In the genomic region with DNA sequence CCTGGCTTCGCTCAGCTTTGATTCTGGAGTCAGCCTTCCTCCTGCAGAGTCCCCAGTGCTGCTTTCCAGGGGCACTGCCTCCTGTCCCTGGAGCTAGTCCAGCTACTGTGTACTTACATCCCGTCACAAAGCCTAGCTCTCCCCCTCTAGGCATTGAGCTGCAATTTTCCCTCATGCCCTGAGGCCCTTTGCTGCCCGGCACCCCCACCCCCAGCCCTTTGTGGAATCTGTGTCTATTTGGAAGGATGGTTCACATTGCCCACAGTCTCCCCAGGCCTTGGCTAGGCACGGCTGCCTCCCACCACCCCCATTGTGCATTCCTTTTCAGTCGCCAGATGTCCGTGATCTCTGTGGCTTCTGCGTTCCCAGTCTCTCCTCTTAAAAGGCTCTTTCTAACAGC, we compare ENCODE assay signal across 8 mouse cellular contexts.
DNase-seq lines count a peak whose midpoint lies in the region; ATAC-seq lines count a peak whose summit lies in the region.

No protein-coding gene starts in this region.

- 0 out of 2 replicates have a peak, but pooled peaks have one; percentile 21 for ATAC-seq in intestine, embryonic 15.5 days
- no peak for ATAC-seq in inflammation-experienced regulatory T-cells, adult 6 months

- 9% methylated on average over 7 of the region's 7 CpGs for WGBS in forebrain, embryonic 10.5 days
- 48% methylated on average over 7 of the region's 7 CpGs for WGBS in intestine, embryonic 15.5 days

- no peaks in the 10 kb centered on the region for H3K27me3 ChIP-seq in forebrain, embryonic 10.5 days (ENCODE audit: poor library complexity, severe bottlenecking)
- no peaks in the 10 kb centered on the region for H3K27me3 ChIP-seq in intestine, embryonic 15.5 days (replicated peaks)

- DNase-seq in adrenal gland, postnatal 10 days, result peak; percentile 10
- DNase-seq in adrenal gland, postnatal 36 days, result no peak
- DNase-seq in Muller cell, postnatal 12 days (ENCODE audit: inconsistent ontology term), result peak; percentile 99
- DNase-seq in forebrain, embryonic 10.5 days (ENCODE audit: extremely low spot score, low spot score), result peak; percentile 74
- DNase-seq in mesoderm, embryonic 11.5 days (ENCODE audit: low read depth, low spot score), result peak; percentile 70
- no peak for DNase-seq in adrenal gland, adult 8-10 months

- H3K27ac ChIP-seq in forebrain, embryonic 10.5 days, result peak overlapping the region; percentile 88
- no peak overlapping the region for H3K27ac ChIP-seq in intestine, embryonic 15.5 days

- peak overlapping the region; percentile 11; the same call in 1 of the 2 replicates for H3K4me3 ChIP-seq in forebrain, embryonic 10.5 days
- no peak overlapping the region for H3K4me3 ChIP-seq in intestine, embryonic 15.5 days (replicated peaks)

- H3K4me2 ChIP-seq in intestine, embryonic 15.5 days (replicated peaks), result no peak overlapping the region

- H3K9me3 ChIP-seq in forebrain, embryonic 10.5 days, result no peaks in the 10 kb centered on the region
- H3K9me3 ChIP-seq in intestine, embryonic 15.5 days, result no peaks in the 10 kb centered on the region

- H3K9ac ChIP-seq in intestine, embryonic 15.5 days, result no peak overlapping the region

- peaks cover 72% of the 10 kb centered on the region for H3K36me3 ChIP-seq in forebrain, embryonic 10.5 days (replicated peaks)
- peaks cover 4% of the 10 kb centered on the region; the same call in 1 of the 2 replicates for H3K36me3 ChIP-seq in intestine, embryonic 15.5 days

- H3K4me1 ChIP-seq in forebrain, embryonic 10.5 days, result peaks cover 59% of the 10 kb centered on the region
- H3K4me1 ChIP-seq in intestine, embryonic 15.5 days (replicated peaks), result peaks cover 12% of the 10 kb centered on the region

Comparison
In these comparisons a context has a peak if more than half of its experiments do, and no peak if none do; other contexts are left out.
1. DNase-seq: peak in adrenal gland, postnatal 10 days (single experiment), Muller cell, postnatal 12 days (single experiment), forebrain, embryonic 10.5 days (single experiment) and mesoderm, embryonic 11.5 days (single experiment); none in adrenal gland, postnatal 36 days (0 of 2) and adrenal gland, adult 8-10 months (single experiment).